Mouse (Mus musculus) embryo, embryonic 11.5 days (tissue): ENCODE measurements around the gene Lrrc36.

ENCODE experiments used
- DNase-seq: peaks from one replicate; pipeline ENCODE4 v3.0.0-alpha.2; 2012; ENCODE audit warnings: low read depth, low spot score

The Lrrc36 gene

GRCm38 (mm10) chr8:105431743-105432515 is 18.6 kb downstream of the Lrrc36 start:
- no peak for DNase-seq

GRCm38 (mm10) chr8:105433021-105433420 is 19.6 kb downstream of the Lrrc36 start:
- no peak for DNase-seq

GRCm38 (mm10) chr8:105433511-105433910 is 20.1 kb downstream of the Lrrc36 start:
- no peak for DNase-seq

GRCm38 (mm10) chr8:105434136-105434535 is 20.8 kb downstream of the Lrrc36 start:
- no peak for DNase-seq

- DNase-seq = no peak
Observed at GRCm38 (mm10) chr8:105436218-105436617, 22.8 kb downstream of the Lrrc36 start.

GRCm38 (mm10) chr8:105437078-105437748 is 23.8 kb downstream of the Lrrc36 start:
- DNase-seq = no peak

- DNase-seq = no peak
Observed at GRCm38 (mm10) chr8:105438865-105439264, 25.5 kb downstream of the Lrrc36 start.

GRCm38 (mm10) chr8:105441433-105441832 is 28.1 kb downstream of the Lrrc36 start:
- DNase-seq = peak; percentile 53

- DNase-seq = no peak
Observed at GRCm38 (mm10) chr8:105442661-105443060, 29.3 kb downstream of the Lrrc36 start.

GRCm38 (mm10) chr8:105445296-105446126 is 32.1 kb downstream of the Lrrc36 start:
- peak; percentile 34 for DNase-seq

GRCm38 (mm10) chr8:105446127-105446552 is 32.8 kb downstream of the Lrrc36 start:
- DNase-seq = peak; percentile 48

- no peak for DNase-seq
Observed at GRCm38 (mm10) chr8:105448188-105448587, 34.8 kb downstream of the Lrrc36 start.

- DNase-seq = no peak
Observed at GRCm38 (mm10) chr8:105448596-105448995, 35.2 kb downstream of the Lrrc36 start.

- no peak for DNase-seq
Observed at GRCm38 (mm10) chr8:105450977-105451376, 37.6 kb downstream of the Lrrc36 start.

GRCm38 (mm10) chr8:105451903-105452603 is 38.7 kb downstream of the Lrrc36 start:
- DNase-seq = no peak

- no peak for DNase-seq
Observed at GRCm38 (mm10) chr8:105453296-105453695, 39.9 kb downstream of the Lrrc36 start.

- DNase-seq = no peak
Observed at GRCm38 (mm10) chr8:105454088-105454487, 40.7 kb downstream of the Lrrc36 start.

- DNase-seq = no peak
Observed at GRCm38 (mm10) chr8:105455218-105455617, 41.8 kb downstream of the Lrrc36 start.

GRCm38 (mm10) chr8:105461085-105461803 is 47.9 kb downstream of the Lrrc36 start:
- DNase-seq = no peak

GRCm38 (mm10) chr8:105464595-105464994 is 51.2 kb downstream of the Lrrc36 start:
- no peak for DNase-seq

- no peak for DNase-seq
Observed at GRCm38 (mm10) chr8:105466246-105466645, 52.9 kb downstream of the Lrrc36 start.
